Comparison of ENCODE assay signal across 13 mouse cellular contexts in genomic region chr8:125460602-125461001, GRCm38 (mm10).
DNase-seq lines count a peak whose midpoint lies in the region; ATAC-seq and TF ChIP-seq lines count a peak whose summit lies in the region.
"Had no signal": no experiment of that assay in that cellular context is flagged by ENCODE, and none has a peak within 500 bp of the region (broad histone marks: within the 10 kb centered on the region; RNA-seq: fewer than 3 reads in every experiment).

No protein-coding gene starts in this region.

- no peak for TF ChIP-seq EP300 in heart, adult 2 months (IDR thresholded peaks at IDR 0.05; ENCODE audit: insufficient read depth, low read depth, low read length)

- H3K79me2 ChIP-seq in heart, adult 2 months (replicated peaks; ENCODE audit: control insufficient read depth, insufficient read depth, low read length), result no peaks in the 10 kb centered on the region

- intact Hi-C loops in heart, adult 2 months (cut with DNase I), result loop anchor here (2.0 kb wide), 1 partner anchor 108 kb away; the partner anchor contains the start of gene Sipa1l2

- TF ChIP-seq CTCF in heart, adult 2 months (IDR thresholded peaks at IDR 0.05), result no peak

- no peak overlapping the region for H3K9ac ChIP-seq in heart, adult 2 months (ENCODE audit: low read depth, low read length)
- no peak overlapping the region for H3K9ac ChIP-seq in hindbrain, embryonic 15.5 days
- no peak overlapping the region for H3K9ac ChIP-seq in hindbrain, embryonic 11.5 days (ENCODE audit: low read depth, low read length)
- H3K9ac ChIP-seq: limb, embryonic 13.5 days had no signal

- peaks cover 13% of the 10 kb centered on the region for H3K36me3 ChIP-seq in heart, adult 2 months (ENCODE audit: control insufficient read depth, insufficient read depth, low read length)
- no peaks in the 10 kb centered on the region for H3K36me3 ChIP-seq in hindbrain, embryonic 15.5 days
- no peaks in the 10 kb centered on the region for H3K36me3 ChIP-seq in hindbrain, embryonic 11.5 days (ENCODE audit: control insufficient read depth, insufficient read depth, low read length)

- H3K27ac ChIP-seq in heart, adult 2 months, result peak overlapping the region; percentile 31; the same call in 1 of the 2 replicates
- 0 out of 2 replicates have a peak overlapping the region, but pooled peaks have one; percentile 14 for H3K27ac ChIP-seq in hindbrain, embryonic 15.5 days (replicated peaks)
- H3K27ac ChIP-seq in hindbrain, embryonic 11.5 days (ENCODE audit: low read depth, low read length), result no peak overlapping the region
- H3K27ac ChIP-seq: kidney, postnatal 0 days; limb, embryonic 13.5 days had no signal

- no peak overlapping the region for H3K4me2 ChIP-seq in hindbrain, embryonic 15.5 days
- no peak overlapping the region for H3K4me2 ChIP-seq in hindbrain, embryonic 11.5 days (replicated peaks; ENCODE audit: low read depth, low read length)
- H3K4me2 ChIP-seq: limb, embryonic 13.5 days had no signal

- no peak for DNase-seq in heart, adult 2 months
- DNase-seq in heart, adult 9 months (ENCODE audit: low spot score in 2 of 2), result no peak
- no peak for DNase-seq in hindbrain, embryonic 11.5 days (ENCODE audit: low spot score)
- peak; percentile 94 for DNase-seq in R1 (ENCODE audit: low read depth, low spot score)
- DNase-seq in induced T-regulatory cell, adult 2 months (ENCODE audit: low read depth), result peak; percentile 47
- DNase-seq in thymus, postnatal 4 days, result no peak
- DNase-seq: layer of hippocampus, postnatal 36 days; lung, adult 2 months; right cerebral cortex, adult 18-20 months had no signal

- H3K4me1 ChIP-seq in heart, adult 2 months (ENCODE audit: control insufficient read depth, insufficient read depth, low read length), result peaks cover 14% of the 10 kb centered on the region
- H3K4me1 ChIP-seq in hindbrain, embryonic 15.5 days (replicated peaks), result peaks cover 36% of the 10 kb centered on the region
- peaks cover 4% of the 10 kb centered on the region; the same call in 1 of the 2 replicates for H3K4me1 ChIP-seq in hindbrain, embryonic 11.5 days (replicated peaks; ENCODE audit: control insufficient read depth, insufficient read depth, low read length)

- no peaks in the 10 kb centered on the region for H3K9me3 ChIP-seq in hindbrain, embryonic 15.5 days
- H3K9me3 ChIP-seq in hindbrain, embryonic 11.5 days (ENCODE audit: control insufficient read depth, low read length), result no peaks in the 10 kb centered on the region
- H3K9me3 ChIP-seq: limb, embryonic 13.5 days had no signal

- no peak for ATAC-seq in hindbrain, embryonic 15.5 days (ENCODE audit: low FRiP score, low read depth)
- no peak for ATAC-seq in hindbrain, embryonic 11.5 days (ENCODE audit: low FRiP score)
- no peak for ATAC-seq in activated CD4-positive, CD25-positive, alpha-beta regulatory T cell, adult 4 months

- no peak overlapping the region for H3K4me3 ChIP-seq in heart, adult 2 months
- H3K4me3 ChIP-seq in hindbrain, embryonic 15.5 days, result no peak overlapping the region
- H3K4me3 ChIP-seq in hindbrain, embryonic 11.5 days (ENCODE audit: low read depth, low read length), result no peak overlapping the region
- H3K4me3 ChIP-seq: limb, embryonic 13.5 days had no signal

- no peaks in the 10 kb centered on the region for H3K27me3 ChIP-seq in heart, adult 2 months (ENCODE audit: control insufficient read depth, insufficient read depth, low read length)
- H3K27me3 ChIP-seq in hindbrain, embryonic 15.5 days, result no peaks in the 10 kb centered on the region
- no peaks in the 10 kb centered on the region for H3K27me3 ChIP-seq in hindbrain, embryonic 11.5 days (ENCODE audit: control insufficient read depth, insufficient read depth, low read length)

- 51% methylated on average over 6 of the region's 6 CpGs for WGBS in heart, adult 2 months
- 16% methylated on average over 6 of the region's 6 CpGs for WGBS in hindbrain, embryonic 15.5 days
- WGBS in hindbrain, embryonic 11.5 days, result 23% methylated on average over 6 of the region's 6 CpGs

- no peak for TF ChIP-seq POLR2A in heart, adult 2 months (IDR thresholded peaks at IDR 0.05; ENCODE audit: insufficient read depth, low read depth, low read length)

Comparison
In these comparisons a context has a peak if more than half of its experiments do, and no peak if none do; other contexts are left out.
1. DNase-seq: peak in R1 (single experiment) and induced T-regulatory cell, adult 2 months (single experiment); none in heart, adult 2 months (0 of 2), heart, adult 9 months (0 of 2), hindbrain, embryonic 11.5 days (single experiment) and thymus, postnatal 4 days (single experiment).